Mouse (Mus musculus): Measurements from ENCODE around the gene Ciao1.
"Not testable (repeated sequence)": the region's sequence is repeated elsewhere in the genome, so short reads cannot be mapped to it uniquely, and the experiment has no call there.

The Ciao1 gene

DNA sequence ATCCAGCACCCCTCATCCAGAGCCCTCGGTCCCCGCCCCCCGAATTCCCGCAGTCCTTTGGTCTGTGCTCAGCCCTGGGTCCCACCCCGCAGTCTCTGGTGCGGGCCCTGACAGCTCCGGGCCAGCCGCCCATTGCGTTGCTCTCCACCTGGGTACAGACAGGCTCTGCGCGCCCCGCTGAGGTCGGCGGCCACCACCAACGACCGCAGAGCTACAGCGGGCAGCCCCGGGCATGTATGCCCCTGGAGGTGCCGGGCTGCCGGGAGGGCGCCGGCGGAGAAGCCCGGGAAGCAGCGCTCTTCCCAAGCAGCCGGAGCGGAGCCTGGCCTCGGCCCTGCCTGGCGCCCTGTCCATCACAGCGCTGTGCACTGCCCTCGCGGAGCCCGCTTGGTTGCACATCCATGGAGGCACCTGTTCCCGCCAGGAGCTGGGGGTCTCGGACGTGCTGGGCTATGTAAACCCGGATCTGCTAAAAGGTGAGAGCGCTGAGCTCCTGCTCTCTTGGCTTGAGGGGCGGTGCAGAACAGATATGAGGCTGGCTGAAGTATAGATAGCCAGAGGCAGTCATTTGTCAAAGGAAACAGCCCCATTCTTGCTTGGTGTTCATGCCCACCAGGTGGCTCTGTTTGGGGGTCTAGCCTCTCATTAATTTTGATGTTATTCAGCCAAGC is 853 bp upstream of the Ciao1 start:
- DNase-seq: peak; percentile 34 to 70

DNA sequence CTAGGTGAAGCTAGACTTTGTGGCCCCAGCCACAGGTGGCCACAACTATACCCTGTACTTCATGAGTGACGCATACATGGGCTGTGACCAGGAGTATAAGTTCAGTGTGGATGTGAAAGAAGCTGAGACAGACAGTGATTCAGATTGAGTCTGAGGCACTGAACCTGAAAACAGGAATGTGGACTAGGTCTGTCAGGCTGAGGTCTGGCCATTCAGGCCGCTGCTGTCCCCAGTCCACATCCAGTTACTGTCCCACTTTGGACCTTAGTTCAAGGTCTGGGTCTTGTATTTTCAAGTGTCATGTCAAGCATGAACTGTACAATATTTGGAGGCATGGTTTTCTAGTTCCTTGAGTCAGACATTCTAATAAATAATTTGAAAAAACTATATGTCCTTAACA is 7.6 kb downstream of the Ciao1 start:
- peak; percentile 30 to 61 for DNase-seq

GRCm38 (mm10) chr2:127237897-127238610 is 9.6 kb downstream of the Ciao1 start:
- no peak for DNase-seq

DNA sequence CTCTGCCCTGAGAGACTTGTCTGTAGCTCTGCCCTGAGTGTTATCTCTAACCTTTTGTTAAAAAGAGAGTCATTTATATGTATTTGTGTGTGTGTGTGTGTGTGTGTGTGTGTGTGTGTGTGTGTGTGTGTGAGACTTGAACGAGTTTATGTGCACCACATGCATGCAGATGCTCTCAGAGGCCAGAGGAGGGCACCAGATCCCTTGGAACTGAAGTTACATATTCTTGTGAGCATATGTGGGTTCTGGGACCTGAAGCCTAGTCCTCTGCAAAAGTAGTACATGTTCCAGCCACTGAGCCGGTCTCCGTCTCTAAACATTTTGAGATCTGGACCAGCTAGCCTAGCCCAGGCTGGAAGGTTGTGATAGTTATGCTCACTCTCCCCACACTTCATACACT is 22.4 kb downstream of the Ciao1 start:
- no peak for DNase-seq

DNA sequence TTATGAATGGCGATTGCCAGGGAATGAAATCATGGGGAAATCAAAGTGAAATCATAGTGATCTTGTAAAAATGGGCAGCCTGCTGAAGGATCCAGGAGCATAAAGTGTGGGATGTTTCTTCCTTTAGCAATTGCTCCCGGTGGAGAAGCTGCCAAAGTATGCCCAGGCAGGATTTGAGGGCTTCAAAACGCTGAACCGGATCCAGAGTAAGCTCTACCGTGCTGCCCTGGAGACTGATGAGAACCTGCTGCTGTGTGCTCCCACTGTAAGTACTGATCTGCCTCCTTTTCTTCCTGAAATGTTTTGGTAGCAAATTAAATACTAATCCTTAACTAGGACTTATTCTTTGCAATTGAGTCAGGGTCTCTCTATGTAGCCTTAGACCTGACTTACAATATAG is 29.9 kb downstream of the Ciao1 start:
- no peak for DNase-seq

DNA sequence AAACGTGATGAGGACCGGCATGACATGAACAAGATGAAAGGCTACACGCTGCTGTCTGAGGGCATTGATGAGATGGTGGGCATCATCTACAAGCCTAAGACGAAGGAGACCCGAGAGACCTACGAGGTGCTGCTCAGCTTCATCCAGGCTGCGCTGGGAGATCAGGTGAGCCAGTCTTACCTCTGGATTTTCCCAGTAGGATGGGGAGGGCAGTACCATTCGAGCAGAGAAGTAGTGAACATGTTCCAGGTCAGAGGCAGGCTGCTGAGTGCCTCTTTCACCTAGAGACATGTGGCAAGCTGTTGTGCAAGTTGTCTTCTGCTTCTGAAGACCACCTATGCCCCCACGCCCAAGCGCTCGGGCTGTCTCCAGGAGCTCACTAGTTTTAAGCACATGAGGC is 36.9 kb downstream of the Ciao1 start:
- DNase-seq: no peak

DNA sequence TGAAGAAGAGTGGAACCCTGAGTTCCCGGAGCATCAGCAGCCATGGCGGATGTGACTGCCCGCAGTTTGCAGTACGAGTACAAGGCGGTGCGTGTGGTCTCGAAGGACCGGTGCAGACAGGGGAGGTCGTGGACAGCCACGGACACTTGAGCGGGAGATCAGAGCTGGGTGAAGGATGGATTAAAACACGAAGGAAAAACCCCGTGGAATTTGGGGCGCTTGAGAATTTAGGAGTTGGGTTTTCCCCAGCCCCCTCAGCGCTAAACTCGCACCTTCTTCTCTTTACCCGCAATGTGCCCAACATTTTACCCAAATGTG is 39.2 kb downstream of the Ciao1 start:
- no peak for DNase-seq

- DNase-seq: peak; percentile 97 to 98
Observed at GRCm38 (mm10) chr2:127207547-127208451, 39.8 kb downstream of the Ciao1 start, which contains the start of the genes 1810024B03Rik and Snrnp200. Gene 1810024B03Rik (minus strand): TSS chr2:127208280. Gene Snrnp200 (plus strand): TSS chr2:127208386.

GRCm38 (mm10) chr2:127206916-127207315 is 40.7 kb downstream of the Ciao1 start:
- no peak for DNase-seq

DNA sequence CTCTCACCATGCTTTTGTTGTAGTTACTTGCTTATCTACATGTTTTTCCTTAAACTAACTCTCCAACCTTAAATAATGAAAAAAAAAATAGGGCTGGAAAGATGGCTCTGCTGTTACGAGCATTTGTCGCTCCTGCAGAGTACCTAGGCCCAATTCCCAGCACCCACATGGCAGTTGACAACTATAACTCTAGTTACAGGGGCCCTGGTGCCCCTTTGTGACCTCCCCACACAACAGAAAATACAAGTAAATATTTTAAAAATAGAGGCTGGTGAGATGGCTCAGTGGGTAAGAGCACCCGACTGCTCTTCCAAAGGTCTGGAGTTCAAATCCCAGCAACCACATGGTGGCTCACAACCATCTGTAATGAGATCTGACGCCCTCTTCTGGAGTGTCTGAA is 41.7 kb downstream of the Ciao1 start:
- DNase-seq: not testable (repeated sequence)

DNA sequence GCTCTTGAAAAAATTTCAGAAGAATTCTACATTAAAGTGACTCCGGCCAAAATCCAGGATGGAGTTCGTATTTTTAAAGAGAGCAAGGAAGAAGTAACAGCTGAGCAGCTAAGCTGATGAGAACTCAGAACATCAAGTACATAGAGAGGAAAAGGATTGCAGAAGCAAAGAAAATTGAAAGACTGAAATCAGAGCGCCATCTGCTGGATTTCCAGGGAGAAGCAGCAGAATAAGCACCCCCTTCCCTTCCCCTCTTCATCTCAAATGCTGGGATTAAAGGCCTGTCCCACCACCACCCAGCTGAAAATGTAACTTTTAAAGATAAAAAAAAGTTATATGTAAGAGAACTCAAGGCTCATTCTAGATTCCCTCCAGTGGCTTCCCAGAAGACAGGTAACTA is 42.7 kb downstream of the Ciao1 start:
- DNase-seq: peak in 1 of 2 experiments; percentile 76
